Comparison of ENCODE assay signal across 16 mouse cellular contexts in the genomic region with DNA sequence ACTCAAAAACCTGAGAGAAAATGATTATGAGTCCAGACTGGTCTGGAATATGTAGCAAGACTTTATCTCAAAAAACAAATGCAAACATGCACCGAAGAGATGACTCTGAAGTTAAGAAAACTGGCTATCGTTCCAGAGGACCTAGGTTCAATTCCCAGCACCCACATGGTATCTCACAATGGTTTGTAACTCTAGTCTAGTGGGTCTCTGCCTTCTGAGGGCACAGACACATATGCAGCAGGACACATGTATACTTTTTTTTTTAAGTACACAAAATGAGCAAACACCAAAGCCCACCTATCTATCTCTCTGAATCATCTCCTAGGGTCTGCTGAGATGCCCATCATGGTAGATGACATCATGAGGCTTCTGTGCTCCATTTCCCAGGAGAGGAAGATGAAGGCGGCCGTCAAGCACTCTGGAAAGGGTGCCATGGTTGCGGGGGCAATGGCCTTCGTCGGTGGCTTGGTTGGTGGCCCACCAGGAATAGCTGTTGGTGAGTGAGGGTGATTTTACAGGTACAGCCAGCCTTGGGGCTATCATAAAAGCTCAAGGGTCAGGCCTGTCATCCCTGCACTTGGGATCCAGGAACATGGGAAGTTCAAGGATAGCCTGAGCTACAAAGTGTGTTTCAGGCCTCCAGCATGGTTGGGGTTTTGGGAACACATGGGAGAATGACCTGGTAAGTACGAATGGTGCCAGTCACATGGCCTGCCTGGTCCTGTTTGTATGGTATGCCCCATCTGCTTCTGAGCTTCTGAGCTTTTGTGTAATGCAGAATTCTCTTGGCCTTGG. TPM values are rescaled to one million over a fixed set of nuclear protein-coding genes. Genes with fewer than 3 reads are reported as not detected.
DNase-seq lines count a peak whose midpoint lies in the region; ATAC-seq and TF ChIP-seq lines count a peak whose summit lies in the region.
"Had no signal": no experiment of that assay in that cellular context is flagged by ENCODE, and none has a peak within 500 bp of the region (broad histone marks: within the 10 kb centered on the region; RNA-seq: fewer than 3 reads in every experiment).

No protein-coding gene starts in this region.

- no peaks in the 10 kb centered on the region for H3K27me3 ChIP-seq in heart, postnatal 0 days (ENCODE audit: control insufficient read depth, insufficient read depth, low read length)
- no peaks in the 10 kb centered on the region for H3K27me3 ChIP-seq in spleen, adult 2 months (ENCODE audit: control insufficient read depth, insufficient read depth, low read length)
- H3K27me3 ChIP-seq in midbrain, embryonic 16.5 days (ENCODE audit: control insufficient read depth, insufficient read depth, low read depth, low read length), result no peaks in the 10 kb centered on the region
- H3K27me3 ChIP-seq in forebrain, embryonic 14.5 days (replicated peaks; ENCODE audit: control insufficient read depth, insufficient read depth, low read length), result no peaks in the 10 kb centered on the region
- H3K27me3 ChIP-seq: hindbrain, embryonic 13.5 days; limb, embryonic 15.5 days; neural tube, embryonic 13.5 days had no signal

- H3K36me3 ChIP-seq in heart, postnatal 0 days (replicated peaks; ENCODE audit: control insufficient read depth, insufficient read depth, low read length), result peaks cover 20% of the 10 kb centered on the region
- no peaks in the 10 kb centered on the region for H3K36me3 ChIP-seq in spleen, adult 2 months (ENCODE audit: control insufficient read depth, insufficient read depth, low read length)
- H3K36me3 ChIP-seq in macrophage (ENCODE audit: inconsistent target), result peaks cover 32% of the 10 kb centered on the region; the same call in 1 of the 2 replicates
- H3K36me3 ChIP-seq in midbrain, embryonic 16.5 days (ENCODE audit: control insufficient read depth, insufficient read depth, low read length), result 0 out of 2 replicates have a peak, but pooled peaks cover 6% of the 10 kb centered on the region
- peaks cover 5% of the 10 kb centered on the region; the same call in 1 of the 2 replicates for H3K36me3 ChIP-seq in forebrain, embryonic 14.5 days (ENCODE audit: control insufficient read depth, insufficient read depth, low read length)

- TF ChIP-seq CTCF in heart, postnatal 0 days (IDR thresholded peaks at IDR 0.05; ENCODE audit: low read depth), result no peak
- no peak for TF ChIP-seq CTCF in spleen, adult 2 months (IDR thresholded peaks at IDR 0.05; ENCODE audit: extremely low read depth, insufficient read depth, insufficient read length, insufficient replicate concordance)

- H3K4me3 ChIP-seq in heart, postnatal 0 days (ENCODE audit: low read depth, low read length), result no peak overlapping the region
- H3K4me3 ChIP-seq in spleen, adult 2 months (ENCODE audit: extremely low read depth, insufficient read depth, insufficient read length), result no peak overlapping the region
- no peak overlapping the region for H3K4me3 ChIP-seq in brown adipose tissue, adult 24 weeks (ENCODE audit: insufficient read depth, low read depth, low read length)
- H3K4me3 ChIP-seq in macrophage (ENCODE audit: inconsistent target), result no peak overlapping the region
- no peak overlapping the region for H3K4me3 ChIP-seq in midbrain, embryonic 16.5 days (ENCODE audit: low read depth, low read length)
- H3K4me3 ChIP-seq in forebrain, embryonic 14.5 days (ENCODE audit: low read depth, low read length), result no peak overlapping the region
- H3K4me3 ChIP-seq: hindbrain, embryonic 13.5 days; limb, embryonic 15.5 days; midbrain, embryonic 10.5 days; neural tube, embryonic 13.5 days had no signal

- no peak for DNase-seq in heart, postnatal 0 days (ENCODE audit: low spot score)
- DNase-seq in heart, adult 9 months (ENCODE audit: low spot score in 2 of 2), result no peak
- DNase-seq in spleen, adult 2 months (ENCODE audit: low read depth in 1 of 2, low spot score in 2 of 2), result no peak
- no peak for DNase-seq in spleen, postnatal 10 days (ENCODE audit: low spot score in 2 of 2)
- no peak for DNase-seq in forebrain, embryonic 14.5 days (ENCODE audit: low spot score)
- DNase-seq: cerebellum, adult 11-12 months; heart, adult 11 months; heart, postnatal 14 days; lung, postnatal 10 days had no signal

- no peak overlapping the region for H3K9ac ChIP-seq in heart, postnatal 0 days (replicated peaks; ENCODE audit: low read depth, low read length)
- H3K9ac ChIP-seq in midbrain, embryonic 16.5 days (ENCODE audit: low read depth, low read length), result no peak overlapping the region
- H3K9ac ChIP-seq in forebrain, embryonic 14.5 days (ENCODE audit: low read length), result no peak overlapping the region
- H3K9ac ChIP-seq: hindbrain, embryonic 13.5 days; limb, embryonic 15.5 days; neural tube, embryonic 13.5 days had no signal

- WGBS in heart, postnatal 0 days, result 93% methylated on average over 8 of the region's 8 CpGs
- WGBS in spleen, adult 2 months, result 80% methylated on average over 8 of the region's 8 CpGs
- 90% methylated on average over 8 of the region's 8 CpGs for WGBS in macrophage (ENCODE audit: missing documents)
- WGBS in midbrain, embryonic 16.5 days, result 93% methylated on average over 8 of the region's 8 CpGs
- WGBS in forebrain, embryonic 14.5 days, result 94% methylated on average over 8 of the region's 8 CpGs

- H3K4me2 ChIP-seq in heart, postnatal 0 days (ENCODE audit: low read depth, low read length), result no peak overlapping the region
- no peak overlapping the region for H3K4me2 ChIP-seq in midbrain, embryonic 16.5 days (ENCODE audit: low read length)
- H3K4me2 ChIP-seq in forebrain, embryonic 14.5 days (ENCODE audit: low read length), result no peak overlapping the region
- H3K4me2 ChIP-seq: hindbrain, embryonic 13.5 days; limb, embryonic 15.5 days; neural tube, embryonic 13.5 days had no signal

- peaks cover 6% of the 10 kb centered on the region; the same call in 1 of the 2 replicates for H3K4me1 ChIP-seq in heart, postnatal 0 days (ENCODE audit: control insufficient read depth, insufficient read depth)
- H3K4me1 ChIP-seq in spleen, adult 2 months (ENCODE audit: control insufficient read depth, insufficient read depth, insufficient read length), result peaks cover 36% of the 10 kb centered on the region
- H3K4me1 ChIP-seq in brown adipose tissue, adult 24 weeks (ENCODE audit: control insufficient read depth, insufficient read depth, insufficient read length, low read length), result peaks cover 27% of the 10 kb centered on the region
- H3K4me1 ChIP-seq in midbrain, embryonic 16.5 days (ENCODE audit: control insufficient read depth, insufficient read depth, low read length), result peaks cover 8% of the 10 kb centered on the region
- H3K4me1 ChIP-seq in forebrain, embryonic 14.5 days (ENCODE audit: control insufficient read depth, insufficient read depth, low read length), result no peaks in the 10 kb centered on the region

- peaks cover 34% of the 10 kb centered on the region; the same call in 1 of the 2 replicates for H3K79me2 ChIP-seq in macrophage (ENCODE audit: inconsistent target)

- no peaks in the 10 kb centered on the region for H3K9me3 ChIP-seq in heart, postnatal 0 days (replicated peaks; ENCODE audit: control insufficient read depth, low read length)
- H3K9me3 ChIP-seq in midbrain, embryonic 16.5 days (replicated peaks; ENCODE audit: control insufficient read depth, low read length, poor library complexity, severe bottlenecking), result no peaks in the 10 kb centered on the region
- H3K9me3 ChIP-seq in forebrain, embryonic 14.5 days (replicated peaks; ENCODE audit: control insufficient read depth, low read length), result 0 out of 2 replicates have a peak, but pooled peaks cover 2% of the 10 kb centered on the region
- H3K9me3 ChIP-seq: hindbrain, embryonic 13.5 days; limb, embryonic 15.5 days; midbrain, embryonic 10.5 days; neural tube, embryonic 13.5 days had no signal

- no peak for TF ChIP-seq POLR2A in spleen, adult 2 months (IDR thresholded peaks at IDR 0.05; ENCODE audit: low read depth, low read length)

- no peak for ATAC-seq in heart, postnatal 0 days (ENCODE audit: insufficient read depth, low read depth)
- no peak for ATAC-seq in midbrain, embryonic 16.5 days
- ATAC-seq in forebrain, embryonic 14.5 days, result no peak

- peak overlapping the region; percentile 59; the same call in 1 of the 2 replicates for H3K27ac ChIP-seq in heart, postnatal 0 days (ENCODE audit: low read depth)
- H3K27ac ChIP-seq in spleen, adult 2 months (ENCODE audit: insufficient read depth, low read length), result peak overlapping the region; percentile 84
- peak overlapping the region; percentile 96 for H3K27ac ChIP-seq in brown adipose tissue, adult 24 weeks (replicated peaks; ENCODE audit: low read depth, low read length)
- H3K27ac ChIP-seq in macrophage, result peak overlapping the region; percentile 74
- no peak overlapping the region for H3K27ac ChIP-seq in midbrain, embryonic 16.5 days (ENCODE audit: low read length)
- H3K27ac ChIP-seq in forebrain, embryonic 14.5 days (ENCODE audit: low read depth, low read length), result no peak overlapping the region
- H3K27ac ChIP-seq: hindbrain, embryonic 13.5 days; limb, embryonic 15.5 days; midbrain, embryonic 10.5 days; neural tube, embryonic 13.5 days had no signal

- no peak for TF ChIP-seq EP300 in heart, postnatal 0 days (IDR thresholded peaks at IDR 0.05; ENCODE audit: low read depth)

RNA-seq across cellular contexts. Expression of a gene that starts 5.5 kb away (rescaled TPM):
- total RNA-seq in heart, postnatal 0 days (2014; rRNA removed; ENCODE audit: low replicate concordance), result 15.9 and 17.5 TPM in 2 replicates
- 16.5 and 19.1 TPM in 2 replicates for polyA plus RNA-seq in heart, postnatal 0 days (2015; fragmentation: Nextera tagmentation; extraction: Ambion mirVana)
- 14.1 and 19.5 TPM in 2 replicates for polyA plus RNA-seq in spleen, adult 2 months (2012; rRNA removed)
- 56.3 and 63.9 TPM in 2 replicates for polyA plus RNA-seq in brown adipose tissue, adult 24 weeks (2012; ENCODE audit: insufficient read depth, insufficient read length, missing spikeins)
- total RNA-seq in macrophage (2018; cell fraction: chromatin; rRNA removed), result 10 to 100 TPM in 20 of 26 experiments, 1 to 10 TPM in 6; 3.8 to 83.0 (median 27.6) TPM
- total RNA-seq in macrophage (2018; cell fraction: cytosol; rRNA removed), result 100 to 1,000 TPM in 7 of 26 experiments, 10 to 100 TPM in 19; 12.3 to 145 (median 38.9) TPM
- total RNA-seq in macrophage (2018; cell fraction: nucleus; rRNA removed), result 100 to 1,000 TPM in 4 of 26 experiments, 10 to 100 TPM in 16, 1 to 10 TPM in 6; 5.3 to 166 (median 41.8) TPM
- 15.1 to 37.7 TPM (median 17.5 TPM) in 3 replicates for polyA plus RNA-seq in macrophage (2018)
- polyA plus RNA-seq in midbrain, embryonic 16.5 days (2015; fragmentation: Nextera tagmentation; extraction: Ambion mirVana), result 33.4 and 36.2 TPM in 2 replicates
- 18.4 and 19.9 TPM in 2 replicates for polyA plus RNA-seq in forebrain, embryonic 14.5 days (2014; fragmentation: Nextera tagmentation; extraction: Ambion mirVana)

RNA-seq across cellular contexts. Expression of a gene that starts 39.3 kb away (rescaled TPM):
- 6.3 and 17.5 TPM in 2 replicates for total RNA-seq in heart, postnatal 0 days (2014; rRNA removed; ENCODE audit: low replicate concordance)
- polyA plus RNA-seq in heart, postnatal 0 days (2015; fragmentation: Nextera tagmentation; extraction: Ambion mirVana), result 6.6 and 8.6 TPM in 2 replicates
- 1.6 TPM in 2 replicates for polyA plus RNA-seq in spleen, adult 2 months (2012; rRNA removed)
- 1.1 and 3.3 TPM in 2 replicates for polyA plus RNA-seq in brown adipose tissue, adult 24 weeks (2012; ENCODE audit: insufficient read depth, insufficient read length, missing spikeins)
- total RNA-seq in macrophage (2018; cell fraction: chromatin; rRNA removed), result 10 to 100 TPM in 1 of 26 experiments, 1 to 10 TPM in 5, under 1 TPM in 13, not detected in 7; 0.13 to 10.0 (median 0.37) TPM
- 1 to 10 TPM in 1 of 26 experiments, under 1 TPM in 25; 0.03 to 3.5 (median 0.13) TPM for total RNA-seq in macrophage (2018; cell fraction: cytosol; rRNA removed)
- total RNA-seq in macrophage (2018; cell fraction: nucleus; rRNA removed), result 1 to 10 TPM in 3 of 26 experiments, under 1 TPM in 13, not detected in 10; 0.06 to 7.4 (median 0.21) TPM
- 0.14 to 0.42 TPM (median 0.19 TPM) in 3 replicates for polyA plus RNA-seq in macrophage (2018)
- polyA plus RNA-seq in midbrain, embryonic 16.5 days (2015; fragmentation: Nextera tagmentation; extraction: Ambion mirVana), result 0.26 and 0.49 TPM in 2 replicates
- polyA plus RNA-seq in forebrain, embryonic 14.5 days (2014; fragmentation: Nextera tagmentation; extraction: Ambion mirVana), result 0.80 and 0.81 TPM in 2 replicates

Comparison
In these comparisons a context has a peak if more than half of its experiments do, and no peak if none do; other contexts are left out.
1. H3K27ac ChIP-seq: peak in heart, postnatal 0 days (single experiment), spleen, adult 2 months (single experiment), brown adipose tissue, adult 24 weeks (single experiment) and macrophage (single experiment); none in midbrain, embryonic 16.5 days (single experiment) and forebrain, embryonic 14.5 days (single experiment).